Mouse (Mus musculus): ENCODE results near the gene Fa2h. TPM values are rescaled to one million over a fixed set of nuclear protein-coding genes. Genes with fewer than 3 reads are reported as not detected.
"Not testable (repeated sequence)": the region's sequence is repeated elsewhere in the genome, so short reads cannot be mapped to it uniquely, and the experiment has no call there.

Fa2h gene
- polyA plus RNA-seq, 1 experiment from 2014 or later, result 4.3 TPM

DNA sequence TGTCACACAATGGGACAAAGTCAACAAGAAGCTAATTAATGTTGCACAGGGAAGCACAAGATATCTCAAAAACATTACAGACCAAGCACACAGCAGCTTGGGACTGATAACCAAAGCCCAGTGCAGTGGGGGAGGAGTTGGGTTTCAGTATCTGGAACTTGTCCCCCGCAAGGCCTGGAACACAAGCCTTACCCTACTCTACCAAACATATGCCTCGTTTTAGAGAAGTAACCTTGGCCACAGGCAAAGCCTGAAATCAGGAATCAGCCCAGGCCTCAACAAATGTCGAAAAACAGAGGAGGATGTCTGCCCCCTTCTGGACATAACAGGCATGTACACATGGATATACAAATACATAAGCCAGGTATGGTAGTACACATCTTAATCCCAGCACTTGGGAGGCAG lies 80.9 kb downstream of the Fa2h start:
- ATAC-seq (ENCODE audit: insufficient read depth, low FRiP score, low read depth), result peak; percentile 35; the same call in 1 of the 2 replicates
- H3K27me3 ChIP-seq (replicated peaks), result no peaks in the 10 kb centered on the region
- no peak overlapping the region for H3K9ac ChIP-seq
- H3K27ac ChIP-seq, result no peak overlapping the region
- no peaks in the 10 kb centered on the region for H3K9me3 ChIP-seq
- no peak overlapping the region for H3K4me3 ChIP-seq (replicated peaks)
- H3K36me3 ChIP-seq, result no peaks in the 10 kb centered on the region
- WGBS, result 73% methylated on average over 3 of the region's 3 CpGs
- no peak overlapping the region for H3K4me2 ChIP-seq
- no peaks in the 10 kb centered on the region for H3K4me1 ChIP-seq

DNA sequence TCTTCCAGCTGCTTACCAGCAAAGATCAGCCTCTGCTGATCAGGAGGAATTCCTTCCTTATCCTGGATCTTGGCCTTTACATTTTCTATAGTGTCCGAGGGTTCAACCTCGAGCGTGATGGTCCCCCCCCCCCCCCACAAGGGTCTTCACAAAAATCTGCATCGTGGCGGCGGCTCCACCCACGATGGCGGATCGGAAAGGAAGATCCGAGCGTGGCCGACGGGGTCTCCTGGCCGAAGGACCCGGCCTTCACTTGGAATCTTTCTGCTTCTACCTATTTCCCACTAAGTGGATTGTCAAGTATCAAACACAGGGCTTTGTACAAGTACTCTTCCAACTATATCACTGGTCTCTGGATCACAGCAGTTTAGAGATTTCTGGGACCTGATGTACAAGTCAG lies 83.6 kb downstream of the Fa2h start:
- WGBS, result 94% methylated on average over 15 of the region's 15 CpGs
- H3K9ac ChIP-seq; H3K36me3 ChIP-seq; H3K4me3 ChIP-seq (replicated peaks); H3K27me3 ChIP-seq (replicated peaks); H3K9me3 ChIP-seq; ATAC-seq (ENCODE audit: insufficient read depth, low FRiP score, low read depth); H3K4me1 ChIP-seq; H3K4me2 ChIP-seq; H3K27ac ChIP-seq: not testable (repeated sequence)

DNA sequence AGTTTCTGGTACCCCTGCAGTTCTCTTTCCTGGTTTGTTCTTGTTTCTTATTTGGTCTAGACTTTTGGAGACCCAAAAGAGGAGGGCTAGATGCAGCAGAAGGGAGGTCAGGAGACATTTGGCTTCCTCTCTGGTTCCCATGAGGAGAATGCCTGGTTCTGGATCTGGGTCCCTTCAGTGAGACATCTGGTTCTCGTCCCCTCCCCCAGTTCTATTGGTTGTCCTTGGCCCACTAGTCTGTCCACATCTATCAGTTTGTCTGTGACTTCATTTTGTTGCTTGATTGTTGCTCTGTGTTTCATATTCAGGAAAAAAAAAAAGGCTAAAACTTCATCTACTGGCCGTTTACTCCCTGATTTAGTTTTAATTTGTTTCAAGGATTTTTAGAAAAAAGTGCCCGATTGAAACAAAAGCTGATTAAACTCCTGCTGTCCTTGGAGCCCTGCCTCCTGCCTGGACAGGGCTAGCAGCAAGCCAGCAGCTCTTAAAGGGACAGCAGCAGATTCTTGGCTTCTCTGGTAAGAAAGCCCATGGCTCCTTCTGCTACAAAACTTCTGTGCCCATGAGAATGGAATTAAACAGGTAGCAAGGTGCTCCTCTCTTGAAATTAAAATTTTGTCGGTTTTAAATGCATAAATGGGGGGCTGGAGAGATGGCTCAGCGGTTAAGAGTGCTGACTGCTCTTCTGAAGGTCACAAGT lies 88.4 kb downstream of the Fa2h start:
- H3K27me3 ChIP-seq (replicated peaks), result no peaks in the 10 kb centered on the region
- H3K9me3 ChIP-seq, result no peaks in the 10 kb centered on the region
- no peaks in the 10 kb centered on the region for H3K4me1 ChIP-seq
- H3K4me3 ChIP-seq (replicated peaks), result no peak overlapping the region
- H3K36me3 ChIP-seq, result no peaks in the 10 kb centered on the region
- H3K9ac ChIP-seq, result no peak overlapping the region
- no peak overlapping the region for H3K27ac ChIP-seq
- H3K4me2 ChIP-seq, result no peak overlapping the region
- no peak for ATAC-seq (ENCODE audit: insufficient read depth, low FRiP score, low read depth)
- WGBS, result 29% methylated on average over 5 of the region's 5 CpGs

DNA sequence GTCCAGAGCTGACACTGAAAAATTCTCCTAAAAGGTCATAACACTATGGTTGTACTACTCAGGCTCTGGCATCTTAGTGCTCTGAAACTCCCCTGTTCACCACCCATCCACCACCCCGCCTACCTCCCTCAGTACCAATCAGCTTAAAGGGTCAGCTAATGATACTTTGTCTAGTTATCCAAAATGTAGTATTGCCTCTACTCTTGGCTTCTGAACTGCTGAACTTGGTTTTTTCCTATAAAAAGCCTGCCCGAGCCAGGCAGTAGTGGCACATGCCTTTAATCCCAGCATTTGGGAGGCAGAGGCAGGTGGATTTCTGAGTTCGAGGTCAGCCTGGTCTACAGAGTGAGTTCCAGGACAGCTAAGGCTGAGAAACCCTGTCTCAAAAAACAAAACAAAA lies 89.3 kb downstream of the Fa2h start:
- ATAC-seq (ENCODE audit: insufficient read depth, low FRiP score, low read depth), result no peak
- Histone ChIP-seq H3K9ac (no peak overlapping the region), H3K4me2 (no peak overlapping the region), H3K4me3 (replicated peaks) (no peak overlapping the region), H3K4me1 (0 out of 2 replicates have a peak, but pooled peaks cover under 1% of the 10 kb centered on the region), H3K27ac (no peak overlapping the region), H3K27me3 (replicated peaks) (no peaks in the 10 kb centered on the region), H3K36me3 (no peaks in the 10 kb centered on the region), H3K9me3 (no peaks in the 10 kb centered on the region)
- WGBS, result 87% methylated on average over 3 of the region's 3 CpGs

DNA sequence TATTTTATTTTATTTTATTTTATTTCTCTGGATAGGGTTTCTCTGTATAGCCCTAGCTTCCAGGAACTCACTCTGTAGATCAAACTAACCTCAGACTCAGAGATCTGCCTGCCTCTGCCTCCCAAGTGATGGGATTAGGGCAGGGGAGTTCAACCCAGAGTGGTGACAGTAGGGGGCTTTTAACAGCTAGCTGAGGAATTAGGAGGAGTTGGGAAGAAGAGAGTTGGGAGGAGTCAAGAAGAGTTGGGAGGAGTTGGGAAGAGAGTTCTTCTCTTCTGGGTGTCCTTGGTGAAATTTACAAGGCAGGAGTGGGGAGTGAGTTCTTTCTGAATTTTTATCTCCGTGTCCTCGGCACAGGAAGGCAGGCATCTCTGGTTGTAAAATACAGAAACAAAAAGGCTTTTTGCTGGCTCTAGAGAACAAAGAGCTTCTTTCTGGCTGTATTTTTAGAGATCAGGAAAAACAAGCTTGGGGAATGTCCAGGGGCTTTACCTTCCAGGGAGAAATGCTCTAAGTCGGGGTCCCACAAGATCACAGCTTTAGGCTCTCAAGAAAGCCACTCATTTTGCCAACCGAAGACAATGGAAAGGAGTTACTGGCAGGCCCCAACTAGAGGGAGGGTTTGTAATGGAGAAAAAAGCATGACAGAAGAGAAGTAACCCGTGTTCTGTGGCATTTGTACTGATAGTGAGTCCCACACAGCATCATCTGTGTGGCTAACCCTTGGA lies 90.4 kb downstream of the Fa2h start:
- H3K27ac ChIP-seq; ATAC-seq (ENCODE audit: insufficient read depth, low FRiP score, low read depth): not testable (repeated sequence)
- 78% methylated on average over 5 of the region's 5 CpGs for WGBS

DNA sequence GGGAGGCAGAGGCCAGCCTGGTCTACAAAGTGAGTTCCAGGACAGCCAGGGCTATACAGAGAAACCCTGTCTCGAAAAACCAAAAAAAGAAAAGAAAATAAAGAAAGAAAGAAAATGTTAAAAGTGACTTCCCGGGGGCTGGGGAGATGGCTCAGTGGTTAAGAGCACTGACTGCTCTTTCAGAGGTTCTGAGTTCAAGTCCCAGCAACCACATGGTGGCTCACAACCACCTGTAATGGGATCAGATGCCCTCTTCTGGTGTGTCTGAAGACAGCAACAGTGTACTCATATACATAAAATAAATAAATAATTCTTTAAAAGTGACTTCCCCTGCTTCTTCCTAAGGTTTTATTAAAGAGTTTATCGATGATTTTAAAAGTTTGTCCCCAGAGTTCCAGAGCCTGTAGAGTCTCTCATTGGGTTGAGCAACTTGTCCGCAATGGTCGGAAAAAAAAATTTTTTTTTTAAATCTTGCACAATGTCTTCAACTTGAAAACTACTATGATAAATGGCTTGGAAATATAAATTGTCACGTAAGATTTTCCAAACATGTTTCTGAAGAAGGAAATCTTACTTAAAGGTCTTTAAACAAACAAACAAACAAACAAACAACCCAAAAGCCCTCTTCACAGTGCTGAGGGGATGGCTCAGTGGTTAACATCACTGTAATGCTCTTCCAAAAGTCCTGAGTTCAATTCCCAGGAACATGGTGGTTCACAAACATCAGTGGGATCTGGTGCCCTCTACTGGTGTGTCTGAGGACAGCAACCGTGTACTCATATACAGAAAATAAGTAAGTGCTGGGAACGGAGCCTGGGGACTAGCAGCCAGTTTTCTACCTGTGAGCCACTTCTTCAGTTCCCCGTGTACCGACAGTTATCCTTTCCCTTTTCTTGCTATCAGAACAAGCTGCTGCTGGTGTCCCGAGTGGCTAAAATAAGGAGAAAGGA lies 92.8 kb downstream of the Fa2h start:
- 61% methylated on average over 11 of the region's 11 CpGs for WGBS
- H3K27me3 ChIP-seq (replicated peaks), result no peaks in the 10 kb centered on the region
- no peak overlapping the region for H3K9ac ChIP-seq
- 0 out of 2 replicates have a peak, but pooled peaks cover 3% of the 10 kb centered on the region for H3K36me3 ChIP-seq
- peak overlapping the region; percentile 67 for H3K27ac ChIP-seq
- no peak for ATAC-seq (ENCODE audit: insufficient read depth, low FRiP score, low read depth)
- no peaks in the 10 kb centered on the region for H3K9me3 ChIP-seq
- H3K4me2 ChIP-seq, result peak overlapping the region; percentile 55
- peaks cover 8% of the 10 kb centered on the region; the same call in 1 of the 2 replicates for H3K4me1 ChIP-seq
- H3K4me3 ChIP-seq (replicated peaks), result peak overlapping the region; percentile 94

More for the DNA sequence above, 90.4 kb downstream of the Fa2h start:
- not testable (repeated sequence) for H3K4me3 ChIP-seq (replicated peaks); H3K27me3 ChIP-seq (replicated peaks); H3K9ac ChIP-seq; H3K9me3 ChIP-seq; H3K36me3 ChIP-seq; H3K4me2 ChIP-seq; H3K4me1 ChIP-seq

DNA sequence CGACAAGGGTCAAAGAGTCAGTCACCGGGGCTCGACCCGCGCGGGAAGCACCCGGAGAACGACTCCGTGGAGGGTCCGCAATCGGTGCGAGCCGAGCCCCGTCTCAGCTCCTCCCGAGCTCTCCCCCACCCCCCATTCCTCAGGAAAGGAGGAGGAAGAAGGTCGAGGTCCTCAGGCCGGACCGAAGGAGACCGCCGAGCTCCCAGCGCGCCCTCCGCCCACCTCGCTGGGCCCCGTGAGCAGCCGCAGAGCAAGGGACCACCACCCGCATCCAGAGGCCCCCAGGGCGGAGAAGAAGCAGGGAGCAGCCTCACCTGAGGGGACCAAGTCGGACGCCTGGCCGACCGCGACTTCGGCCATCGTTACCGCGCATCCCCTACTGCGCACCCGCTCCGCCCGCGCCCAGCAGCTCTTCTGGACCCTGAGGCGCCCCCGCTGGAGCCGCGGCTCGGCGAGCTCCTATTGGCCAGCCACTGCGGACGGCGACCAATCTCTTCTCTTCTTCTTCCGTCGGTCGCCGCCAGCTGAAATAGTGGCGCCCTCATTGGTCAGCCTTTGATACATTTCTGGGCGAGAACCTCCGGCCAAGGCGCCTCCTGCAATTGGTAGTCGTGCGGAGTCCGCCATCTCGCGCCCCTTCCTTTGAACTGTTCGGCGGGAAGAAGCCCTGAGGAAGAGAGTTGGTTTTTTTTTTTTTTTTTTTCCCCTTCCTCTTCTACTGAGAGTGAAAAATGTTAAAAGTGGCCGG lies 93.6 kb downstream of the Fa2h start, which contains the start of gene Rfwd3:
Gene Rfwd3 (minus strand): TSS at position 402 of the 748 bp plus-strand sequence.
- H3K27me3 ChIP-seq (replicated peaks), result no peaks in the 10 kb centered on the region
- peak within 1 kb of the TSS; percentile 94 for H3K4me3 ChIP-seq (replicated peaks)
- ATAC-seq (ENCODE audit: insufficient read depth, low FRiP score, low read depth), result peak; percentile 99
- peaks cover 8% of the 10 kb centered on the region; the same call in 1 of the 2 replicates for H3K4me1 ChIP-seq
- H3K9me3 ChIP-seq, result no peaks in the 10 kb centered on the region
- H3K4me2 ChIP-seq, result peak within 1 kb of the TSS; percentile 64
- peaks cover 10% of the 10 kb centered on the region; the same call in 1 of the 2 replicates for H3K36me3 ChIP-seq
- 0% methylated on average over 64 of the region's 67 CpGs for WGBS
- H3K27ac ChIP-seq, result peak within 1 kb of the TSS; percentile 95
- H3K9ac ChIP-seq, result peak within 1 kb of the TSS; percentile 87

DNA sequence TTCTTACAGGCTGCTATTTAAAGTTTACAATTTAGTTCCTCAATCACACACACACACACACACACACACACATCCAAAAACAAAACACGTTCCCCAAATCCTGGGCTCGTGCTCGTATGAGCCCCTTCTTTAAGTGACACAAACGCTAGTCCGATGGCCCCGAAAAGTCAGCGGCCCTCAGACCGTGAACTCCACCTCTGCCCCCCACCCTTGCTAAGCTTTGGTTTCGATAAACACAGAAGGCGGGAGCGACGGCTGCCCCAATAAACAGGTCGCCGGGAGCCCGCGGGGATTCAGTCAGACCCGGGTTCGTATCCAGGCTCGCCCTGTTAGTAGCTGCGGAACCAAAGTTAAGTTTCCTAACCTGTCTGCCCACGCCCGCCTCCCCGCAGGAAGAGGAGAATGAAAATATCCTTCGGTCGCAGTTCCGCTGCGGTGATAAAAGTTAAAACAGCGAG lies 94.2 kb downstream of the Fa2h start:
- no peak; the same call in 1 of the 2 replicates for ATAC-seq (ENCODE audit: insufficient read depth, low FRiP score, low read depth)
- Histone ChIP-seq H3K9ac (peak overlapping the region; percentile 87), H3K4me3 (replicated peaks) (peak overlapping the region; percentile 94), H3K36me3 (peaks cover 11% of the 10 kb centered on the region), H3K27ac (peak overlapping the region; percentile 95), H3K9me3 (no peaks in the 10 kb centered on the region), H3K4me2 (peak overlapping the region; percentile 64), H3K27me3 (replicated peaks) (no peaks in the 10 kb centered on the region), H3K4me1 (peaks cover 8% of the 10 kb centered on the region; the same call in 1 of the 2 replicates)
- WGBS, result under 1% methylated on average over 28 of the region's 28 CpGs

DNA sequence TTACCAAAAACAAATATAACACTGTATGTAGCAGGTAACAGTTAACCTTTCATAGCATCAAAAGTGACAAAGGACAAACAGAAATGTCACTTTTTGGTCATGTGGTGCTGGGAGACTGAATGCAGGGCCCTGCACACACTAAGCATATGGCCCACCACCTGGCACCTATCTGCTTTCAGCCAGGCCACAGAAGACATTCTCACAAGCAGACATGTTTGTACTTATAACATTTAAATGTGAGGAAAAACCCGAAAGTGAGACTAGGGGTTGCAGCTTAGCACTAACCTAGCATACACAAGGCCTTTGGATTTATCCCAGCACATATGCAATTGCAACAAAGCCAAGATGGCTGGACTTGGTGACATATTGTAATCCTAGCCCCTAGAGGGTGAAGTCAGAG lies 95.6 kb downstream of the Fa2h start:
- Histone ChIP-seq H3K27me3 (replicated peaks) (no peaks in the 10 kb centered on the region), H3K4me2 (peak overlapping the region; percentile 32; the same call in 1 of the 2 replicates), H3K27ac (no peak overlapping the region), H3K9ac (no peak overlapping the region), H3K9me3 (no peaks in the 10 kb centered on the region), H3K36me3 (peaks cover 15% of the 10 kb centered on the region), H3K4me1 (peaks cover 8% of the 10 kb centered on the region; the same call in 1 of the 2 replicates), H3K4me3 (replicated peaks) (no peak overlapping the region)
- WGBS, result 80% methylated on average over 1 of the region's 1 CpGs
- no peak for ATAC-seq (ENCODE audit: insufficient read depth, low FRiP score, low read depth)
